Mouse (Mus musculus) forebrain, embryonic 16.5 days (tissue): ENCODE measurements around the gene Inpp4a. TPM values are rescaled to one million over a fixed set of nuclear protein-coding genes. Genes with fewer than 3 reads are reported as not detected.

ENCODE experiments used
- ATAC-seq: fragments of 200-750 bp; cut with Nextera tagmentation; 2 replicates; pipeline ENCODE4 v1.8.0; 2017; ENCODE audit warnings: mild to moderate bottlenecking, moderate library complexity
- H3K27ac ChIP-seq: fragments of 300-500 bp; sonication (generic); 2 replicates; pipeline ENCODE4 v1.5.1; 2014; ENCODE audit warnings: low read length, control low read depth
- H3K27me3 ChIP-seq: fragments of 300-500 bp; sonication (generic); replicated peaks from 2 replicates; pipeline ENCODE4 v1.6.1; 2014; ENCODE audit warnings: low read length; ENCODE audit not compliant: control insufficient read depth, insufficient read depth
- H3K36me3 ChIP-seq: fragments of 300-500 bp; sonication (generic); 2 replicates; pipeline ENCODE4 v1.6.1; 2014; ENCODE audit not compliant: control insufficient read depth, insufficient read depth
- H3K4me1 ChIP-seq: fragments of 300-500 bp; sonication (generic); replicated peaks from 2 replicates; pipeline ENCODE4 v1.6.1; 2014; ENCODE audit warnings: low read length; ENCODE audit not compliant: control insufficient read depth, insufficient read depth
- H3K4me2 ChIP-seq: fragments of 300-500 bp; sonication (generic); 2 replicates; pipeline ENCODE4 v1.6.1; 2014; ENCODE audit warnings: mild to moderate bottlenecking, low read length, control low read depth
- H3K4me3 ChIP-seq: fragments of 300-500 bp; sonication (generic); replicated peaks from 2 replicates; pipeline ENCODE4 v1.5.1; 2014; ENCODE audit warnings: mild to moderate bottlenecking, low read length, control low read depth
- H3K9ac ChIP-seq: fragments of 300-500 bp; sonication (generic); replicated peaks from 2 replicates; pipeline ENCODE4 v1.6.1; 2014; ENCODE audit warnings: low read depth, low read length, control low read depth
- H3K9me3 ChIP-seq: fragments of 300-500 bp; sonication (generic); 2 replicates; pipeline ENCODE4 v1.6.1; 2016; ENCODE audit warnings: low read length; ENCODE audit not compliant: control insufficient read depth
- WGBS: fragments of 180-500 bp; shearing (Covaris S2); extraction: QIAGEN DNeasy Blood & Tissue Kit; methylation state at CpG from one replicate; pipeline ENCODE4 v1.1.7; 2014; 5-methylcytosine and 5-hydroxymethylcytosine counted together
- polyA plus RNA-seq: library from polyadenylated mRNA; unstranded; fragments of >200 nt; fragmentation: Nextera tagmentation; extraction: Ambion mirVana; gene quantifications from 2 replicates; pipeline ENCODE4 v1.2.1, GENCODE M21; 2015

Gene Inpp4a
- polyA plus RNA-seq = 57.5 and 65.2 TPM in 2 replicates

DNA sequence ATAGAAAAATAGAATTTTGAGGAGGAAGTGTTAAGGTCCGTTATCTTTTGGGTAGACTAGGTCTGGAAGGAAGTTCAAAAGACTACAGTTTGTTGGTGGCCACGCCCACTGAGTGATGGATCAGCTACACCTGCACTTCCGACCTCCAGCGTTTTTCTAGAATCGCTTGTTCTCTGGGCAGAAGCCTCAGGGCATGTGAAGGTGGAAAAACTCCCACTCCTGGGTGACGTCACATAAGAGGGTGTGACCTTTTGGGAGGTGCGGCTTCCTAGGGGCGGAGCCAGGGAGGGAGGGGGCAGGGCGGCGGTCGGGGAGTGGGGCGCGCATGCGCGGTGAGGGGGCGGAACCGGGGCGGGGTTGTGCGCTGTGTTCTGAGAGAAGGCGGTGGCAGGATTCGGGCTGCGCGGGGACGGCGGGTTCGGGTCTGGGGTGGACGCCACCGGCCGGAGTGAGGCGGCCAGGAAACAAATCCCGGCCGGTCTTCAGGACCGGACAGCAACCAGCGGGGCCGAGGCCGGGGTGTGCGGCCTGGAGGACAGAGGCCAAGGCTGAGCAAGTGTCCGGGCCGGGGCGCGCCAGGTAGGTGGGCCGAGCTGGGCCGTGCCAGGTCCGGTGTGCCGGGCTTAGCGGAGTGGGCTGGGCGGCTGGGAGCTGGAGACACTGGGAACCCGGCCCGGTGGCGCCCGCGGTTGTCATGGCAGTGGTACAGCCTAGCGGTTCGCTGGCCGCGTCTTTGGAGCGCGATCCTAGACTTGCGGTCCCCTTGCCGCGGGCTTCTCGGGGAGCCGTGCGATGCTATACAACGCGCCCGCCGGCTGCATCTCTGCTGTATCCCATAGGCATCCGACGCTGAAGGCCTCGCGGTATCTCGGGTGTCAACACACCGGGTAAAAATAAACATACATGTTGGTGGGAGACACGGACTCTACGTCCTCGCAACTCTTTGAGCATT, at the start of gene Inpp4a:
TSS of gene Inpp4a (plus strand) at position 326 of the 952 bp plus-strand sequence.
- WGBS = under 1% methylated on average over 75 of the region's 77 CpGs

DNA sequence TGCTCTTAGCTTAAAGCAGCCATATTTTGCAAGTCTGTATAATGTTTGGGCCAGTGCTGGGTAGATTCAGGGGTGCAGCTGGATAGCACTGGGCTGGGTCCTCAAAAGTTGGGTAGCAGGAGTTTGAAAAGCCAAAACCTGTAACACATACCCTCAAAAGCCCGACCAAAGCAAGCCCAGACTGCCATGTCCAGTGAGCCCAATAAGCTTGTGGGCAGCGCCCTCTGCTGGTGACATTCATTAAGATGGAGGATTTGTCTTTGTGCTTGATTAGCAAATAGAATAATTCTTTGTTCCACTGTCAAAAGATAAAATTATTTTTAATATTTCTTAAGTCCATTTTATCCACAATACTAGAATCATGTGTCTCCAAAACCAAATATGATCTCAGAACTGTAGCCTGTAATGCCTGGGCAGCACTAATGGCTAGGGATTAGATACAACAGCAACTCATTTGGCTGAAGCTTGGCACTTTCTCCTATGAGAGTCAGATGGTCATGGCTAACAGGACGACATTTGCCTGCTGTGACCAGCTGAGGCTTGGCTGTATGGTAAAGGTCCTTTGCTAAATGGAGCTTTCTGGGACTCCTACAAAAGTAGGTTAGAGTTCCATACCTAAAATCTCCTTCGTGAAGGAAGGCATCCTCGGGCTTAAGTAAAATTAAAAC, 48.9 kb upstream of the Inpp4a start:
- Histone ChIP-seq H3K27ac (no peak overlapping the region), H3K9me3 (no peaks in the 10 kb centered on the region), H3K4me1 (no peaks in the 10 kb centered on the region), H3K9ac (no peak overlapping the region), H3K4me3 (no peak overlapping the region), H3K36me3 (no peaks in the 10 kb centered on the region), H3K4me2 (no peak overlapping the region), H3K27me3 (no peaks in the 10 kb centered on the region)
- peak; percentile 75 for ATAC-seq
- 38% methylated on average over 5 of the region's 5 CpGs for WGBS

More for the DNA sequence above, at the start of gene Inpp4a:
- H3K4me3 ChIP-seq = peak within 1 kb of the TSS; percentile 98
- H3K9me3 ChIP-seq = no peaks in the 10 kb centered on the region
- peak within 1 kb of the TSS; percentile 72 for H3K27ac ChIP-seq
- H3K27me3 ChIP-seq = no peaks in the 10 kb centered on the region; the same call in 1 of the 2 replicates
- peaks cover 15% of the 10 kb centered on the region for H3K4me1 ChIP-seq
- H3K36me3 ChIP-seq = no peaks in the 10 kb centered on the region
- ATAC-seq = peak; percentile 93
- H3K9ac ChIP-seq = peak within 1 kb of the TSS; percentile 99
- peak within 1 kb of the TSS; percentile 80 for H3K4me2 ChIP-seq

DNA sequence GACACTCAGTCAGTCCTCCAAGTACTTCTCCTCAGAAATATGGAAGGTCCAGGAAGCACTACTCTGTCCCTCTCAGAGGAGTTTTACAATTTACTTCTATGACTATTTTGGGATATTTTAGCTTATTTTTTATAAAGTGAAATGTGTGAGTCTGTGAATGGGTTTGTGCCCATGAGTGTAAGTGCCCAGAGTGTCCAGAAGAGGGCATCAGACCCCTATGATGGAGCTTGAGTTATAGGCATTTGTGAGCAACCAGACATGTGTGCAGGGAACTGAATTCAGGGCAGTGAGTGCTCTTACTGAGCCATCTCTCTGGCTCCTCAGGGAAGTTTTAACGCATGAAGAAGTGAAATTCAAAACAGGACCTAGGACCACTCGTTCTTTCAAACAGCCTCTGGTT, 41.2 kb upstream of the Inpp4a start:
- Histone ChIP-seq H3K4me3 (no peak overlapping the region), H3K27me3 (no peaks in the 10 kb centered on the region), H3K9me3 (no peaks in the 10 kb centered on the region), H3K27ac (no peak overlapping the region), H3K4me2 (no peak overlapping the region), H3K4me1 (no peaks in the 10 kb centered on the region), H3K36me3 (no peaks in the 10 kb centered on the region), H3K9ac (no peak overlapping the region)
- no peak for ATAC-seq
- WGBS = 93% methylated on average over 2 of the region's 2 CpGs

DNA sequence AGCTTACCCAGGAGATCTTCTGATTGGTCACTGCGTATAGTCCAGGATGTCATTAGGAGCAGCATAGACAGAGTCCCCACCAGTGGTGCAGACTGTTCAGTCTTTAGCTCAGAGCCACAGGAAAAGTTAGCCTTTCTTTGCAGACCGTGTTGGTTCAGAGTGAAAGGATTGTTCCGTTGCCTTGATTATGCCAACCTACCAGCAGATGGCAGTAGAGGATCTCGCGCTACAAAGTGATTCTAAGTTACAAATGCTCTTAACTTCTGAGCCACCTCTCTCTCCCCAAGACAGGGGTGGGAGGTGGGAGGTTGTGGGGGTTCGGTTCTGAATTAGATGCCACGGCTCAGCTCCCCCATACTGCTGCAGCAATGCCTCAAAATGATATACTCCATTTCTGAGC, 27.2 kb upstream of the Inpp4a start:
- H3K36me3 ChIP-seq = no peaks in the 10 kb centered on the region
- WGBS = 7% methylated on average over 7 of the region's 7 CpGs
- H3K4me1 ChIP-seq = no peaks in the 10 kb centered on the region
- peak; percentile 18; the same call in 1 of the 2 replicates for ATAC-seq
- H3K4me3 ChIP-seq = no peak overlapping the region
- no peak overlapping the region for H3K4me2 ChIP-seq
- no peak overlapping the region for H3K27ac ChIP-seq
- H3K9ac ChIP-seq = no peak overlapping the region
- no peaks in the 10 kb centered on the region for H3K27me3 ChIP-seq
- no peaks in the 10 kb centered on the region for H3K9me3 ChIP-seq

DNA sequence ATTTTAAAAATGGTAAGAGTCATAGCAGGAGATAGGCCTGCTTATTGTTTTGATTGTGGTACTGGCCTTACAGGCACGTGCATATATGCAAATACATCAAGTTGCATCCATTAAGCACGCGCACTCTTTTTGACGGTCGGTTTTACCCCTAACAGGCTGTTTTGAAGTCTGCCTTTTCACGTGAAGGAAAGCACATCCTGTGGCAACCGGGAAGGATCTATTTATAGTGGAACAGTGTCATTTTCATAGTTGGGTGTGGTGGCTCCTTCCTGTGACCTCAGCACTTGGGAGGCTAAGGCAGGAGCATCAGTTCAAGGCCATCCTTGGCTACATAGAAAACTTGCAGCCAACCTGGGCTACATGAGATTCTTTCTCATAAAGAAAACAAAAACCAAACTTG, 13.1 kb upstream of the Inpp4a start:
- Histone ChIP-seq H3K4me1 (no peaks in the 10 kb centered on the region), H3K27ac (no peak overlapping the region), H3K9me3 (no peaks in the 10 kb centered on the region), H3K4me2 (no peak overlapping the region), H3K36me3 (no peaks in the 10 kb centered on the region), H3K27me3 (no peaks in the 10 kb centered on the region), H3K4me3 (no peak overlapping the region), H3K9ac (no peak overlapping the region)
- no peak for ATAC-seq
- 72% methylated on average over 7 of the region's 7 CpGs for WGBS

DNA sequence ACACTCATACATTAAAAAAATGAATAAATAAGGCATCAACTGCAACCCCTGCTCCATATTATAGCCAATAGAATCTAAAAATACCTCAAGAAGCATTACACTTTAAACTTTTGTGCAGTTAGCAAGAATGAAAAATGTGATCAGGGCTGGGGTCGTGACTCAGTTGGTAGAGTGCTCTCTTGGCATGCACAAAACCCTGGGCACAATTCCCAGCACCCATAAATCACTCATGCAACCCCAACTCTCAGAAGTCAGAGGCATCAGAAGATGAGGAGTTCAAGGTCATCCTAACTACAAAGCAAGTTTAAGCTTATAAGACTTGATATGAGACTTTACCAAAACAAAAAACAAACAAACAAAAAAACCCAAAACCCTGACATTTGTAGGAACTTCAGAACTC, 11.9 kb upstream of the Inpp4a start:
- H3K4me1 ChIP-seq = no peaks in the 10 kb centered on the region
- no peak overlapping the region for H3K4me3 ChIP-seq
- no peaks in the 10 kb centered on the region for H3K9me3 ChIP-seq
- no peak overlapping the region for H3K27ac ChIP-seq
- no peaks in the 10 kb centered on the region for H3K27me3 ChIP-seq
- no peak overlapping the region for H3K4me2 ChIP-seq
- 83% methylated on average over 1 of the region's 1 CpGs for WGBS
- no peak overlapping the region for H3K9ac ChIP-seq
- ATAC-seq = no peak
- no peaks in the 10 kb centered on the region for H3K36me3 ChIP-seq

DNA sequence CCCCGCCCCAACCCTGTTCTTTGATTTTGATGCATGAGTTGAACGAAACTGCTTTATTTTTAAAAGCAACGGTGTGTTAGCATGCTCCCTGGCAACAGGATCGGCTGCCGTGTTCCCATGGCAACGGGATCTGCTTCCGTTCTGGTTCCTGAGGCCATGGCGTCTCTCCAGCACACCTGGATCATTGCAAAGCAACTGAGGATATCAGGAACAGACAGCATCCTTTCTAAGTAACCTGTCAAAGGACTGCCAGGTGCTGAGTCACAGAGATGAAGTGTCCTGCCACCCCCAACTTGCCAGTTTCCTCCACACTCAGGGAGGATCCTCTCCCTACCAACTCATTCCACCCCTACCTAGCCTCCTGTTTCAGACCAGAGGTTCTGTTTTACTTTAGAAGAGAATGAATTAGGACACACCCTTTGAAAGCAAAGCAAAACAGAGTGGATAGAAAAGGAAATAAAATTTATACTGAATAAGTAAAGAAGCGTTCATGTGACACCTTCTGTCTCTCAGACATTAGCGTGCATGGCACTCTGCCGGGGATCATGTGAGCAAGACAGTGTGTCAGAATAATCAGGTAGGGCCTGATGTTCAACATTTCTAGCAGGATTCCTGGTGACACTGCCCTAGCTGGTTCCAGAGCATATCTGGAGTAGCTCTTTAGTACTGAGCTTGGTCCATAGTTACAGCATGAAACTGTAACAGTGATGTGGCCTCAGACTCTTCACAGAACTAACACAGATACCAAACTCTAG, 11.3 kb upstream of the Inpp4a start:
- peak; percentile 71; the same call in 1 of the 2 replicates for ATAC-seq

DNA sequence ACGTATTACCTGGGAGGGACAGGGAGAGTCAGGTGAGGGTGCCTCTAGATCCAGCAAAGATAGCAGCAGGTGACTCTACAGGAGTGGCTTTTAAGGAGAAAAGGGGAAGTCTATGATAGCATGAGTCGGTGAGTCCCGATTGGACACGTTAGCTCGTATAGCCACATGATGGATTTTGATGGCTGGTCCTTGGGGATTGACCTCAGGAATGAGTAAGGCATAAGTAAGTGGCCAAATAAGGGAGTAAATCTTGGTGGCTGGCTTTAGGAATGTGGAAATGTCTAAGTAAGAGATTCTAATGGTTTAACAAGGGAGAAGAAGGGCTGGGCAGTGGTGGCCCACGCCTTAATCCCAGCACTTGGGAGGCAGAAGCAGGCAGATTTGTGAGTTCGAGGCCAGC, 10.7 kb upstream of the Inpp4a start:
- no peak overlapping the region for H3K4me3 ChIP-seq
- H3K9me3 ChIP-seq = no peaks in the 10 kb centered on the region
- 88% methylated on average over 7 of the region's 7 CpGs for WGBS
- no peak overlapping the region for H3K9ac ChIP-seq
- H3K36me3 ChIP-seq = no peaks in the 10 kb centered on the region
- no peaks in the 10 kb centered on the region for H3K27me3 ChIP-seq
- ATAC-seq = no peak
- H3K4me2 ChIP-seq = no peak overlapping the region
- no peaks in the 10 kb centered on the region for H3K4me1 ChIP-seq
- H3K27ac ChIP-seq = no peak overlapping the region

More for the DNA sequence above, 11.3 kb upstream of the Inpp4a start:
- Histone ChIP-seq H3K4me1 (no peaks in the 10 kb centered on the region), H3K27me3 (no peaks in the 10 kb centered on the region), H3K9me3 (no peaks in the 10 kb centered on the region), H3K4me3 (no peak overlapping the region), H3K36me3 (no peaks in the 10 kb centered on the region), H3K9ac (no peak overlapping the region), H3K4me2 (no peak overlapping the region), H3K27ac (no peak overlapping the region)
- 58% methylated on average over 11 of the region's 11 CpGs for WGBS

DNA sequence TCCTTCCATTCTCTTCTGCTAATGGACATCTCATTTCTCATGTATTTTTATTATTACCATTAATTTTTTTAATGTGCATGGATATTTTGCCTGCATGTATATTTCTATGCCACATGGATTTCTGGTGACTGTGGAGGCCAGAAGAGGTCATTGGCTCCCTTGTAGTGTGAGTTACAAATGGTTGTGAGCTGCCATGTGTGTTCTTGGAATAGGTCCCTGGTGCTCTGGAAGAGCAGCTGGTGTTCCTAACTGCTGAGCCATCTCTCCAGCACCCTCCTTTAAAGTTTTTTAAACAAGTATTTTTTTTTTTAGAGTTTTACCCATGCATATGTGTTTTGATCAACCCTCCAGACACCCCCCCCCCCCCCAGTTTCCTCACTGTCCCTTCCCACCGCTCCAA, 3.3 kb upstream of the Inpp4a start:
- Histone ChIP-seq H3K4me1 (peaks cover 11% of the 10 kb centered on the region), H3K4me3 (no peak overlapping the region), H3K9ac (no peak overlapping the region), H3K4me2 (no peak overlapping the region), H3K27ac (no peak overlapping the region), H3K27me3 (no peaks in the 10 kb centered on the region; the same call in 1 of the 2 replicates), H3K36me3 (no peaks in the 10 kb centered on the region), H3K9me3 (no peaks in the 10 kb centered on the region)
- WGBS = 33% methylated on average over 1 of the region's 1 CpGs
- no peak for ATAC-seq
